Mouse (Mus musculus) spleen, postnatal 4 days (tissue): ENCODE data around the gene Atp6v1g1.

Experiments used
- DNase-seq, 2 experiments: peaks; one replicate each; pipeline ENCODE4 v3.0.0; 2022; ENCODE audit warnings: low spot score in 2 of 2

Gene Atp6v1g1

DNA sequence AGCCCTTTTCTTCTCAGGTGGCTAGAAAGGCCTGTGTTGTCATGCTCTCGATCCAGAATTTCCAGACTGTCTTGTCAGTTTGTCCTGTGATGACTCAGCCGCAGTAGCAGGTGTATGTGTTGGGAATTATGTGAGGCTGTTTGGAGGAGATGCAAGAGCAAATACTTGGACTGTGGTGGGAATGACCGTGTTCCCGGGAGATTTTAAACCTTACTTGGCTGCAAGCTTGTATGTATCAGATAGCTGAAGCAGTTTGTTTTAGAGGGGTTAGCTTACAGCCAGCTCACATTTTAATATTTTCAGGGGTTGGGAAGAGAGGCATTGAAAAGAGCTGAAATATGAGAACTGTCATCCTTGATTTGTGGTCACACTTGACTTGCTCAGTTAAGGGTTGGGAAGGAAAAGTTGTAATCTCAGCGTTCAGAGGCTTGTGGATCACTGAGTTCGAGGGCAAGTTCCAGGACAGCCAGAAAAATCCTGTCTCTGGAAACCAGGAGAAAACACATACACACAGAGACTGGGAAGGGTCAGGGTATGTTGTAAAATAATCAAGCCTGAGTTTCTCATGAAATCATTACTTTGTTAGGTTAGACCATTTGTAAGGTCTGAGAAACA lies 2.0 kb downstream of the Atp6v1g1 start:
- no peak for DNase-seq

DNA sequence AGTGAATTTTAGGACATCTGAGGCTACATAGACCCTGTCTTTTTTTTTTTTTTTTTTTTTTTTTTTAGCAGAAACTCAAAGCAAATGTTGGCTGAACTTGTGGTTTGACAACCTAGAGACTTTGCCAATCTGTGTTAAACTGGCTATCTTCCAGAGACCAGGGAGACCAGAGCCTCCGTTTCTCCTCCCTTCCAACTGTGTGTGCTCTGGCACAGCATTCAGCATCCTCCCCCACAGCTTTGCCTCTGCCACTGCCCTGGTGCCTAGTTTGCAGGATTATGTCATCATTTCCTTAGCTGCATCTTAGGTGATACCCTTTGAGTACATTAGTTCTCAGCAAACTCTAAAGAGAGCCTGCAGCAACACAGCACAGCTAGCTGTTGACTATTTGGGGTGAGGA lies 3.2 kb downstream of the Atp6v1g1 start:
- no peak for DNase-seq

DNA sequence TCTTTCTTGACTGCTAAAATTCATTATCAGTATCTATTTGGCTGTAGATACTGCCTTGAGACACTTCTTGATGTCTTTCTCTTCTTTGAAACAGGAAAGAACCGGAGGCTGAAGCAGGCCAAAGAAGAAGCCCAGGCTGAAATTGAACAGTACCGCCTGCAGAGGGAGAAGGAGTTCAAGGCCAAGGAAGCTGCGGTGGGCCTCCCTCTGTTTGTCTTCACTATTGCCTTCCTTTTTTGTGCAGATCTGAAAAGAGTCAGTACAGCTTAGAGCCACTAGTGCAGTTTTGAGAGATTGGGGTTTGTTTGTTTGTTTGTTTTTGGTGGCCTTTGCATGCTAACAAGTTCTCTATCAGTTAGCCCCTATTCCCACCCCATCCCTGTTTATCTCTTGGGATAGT lies 3.9 kb downstream of the Atp6v1g1 start:
- DNase-seq = no peak

DNA sequence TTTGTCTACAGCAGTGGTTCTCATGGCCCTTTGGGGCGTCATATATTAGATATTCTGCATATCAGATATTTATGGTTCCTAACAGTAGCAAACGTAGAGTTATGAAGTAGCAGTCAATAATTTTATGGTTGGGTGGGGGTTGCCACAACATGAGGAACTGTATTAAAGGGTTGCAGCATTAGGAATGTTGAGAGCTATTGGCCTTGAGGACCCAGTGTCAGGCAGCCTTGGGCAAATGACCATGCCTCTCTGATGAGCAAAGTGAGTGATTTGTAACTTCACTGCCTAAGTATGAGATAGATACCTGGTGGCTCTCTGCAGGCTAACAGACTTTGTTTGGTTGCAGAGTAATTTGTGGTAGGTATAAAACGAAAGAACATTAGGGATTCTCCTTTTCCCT lies 6.3 kb downstream of the Atp6v1g1 start:
- no peak for DNase-seq

DNA sequence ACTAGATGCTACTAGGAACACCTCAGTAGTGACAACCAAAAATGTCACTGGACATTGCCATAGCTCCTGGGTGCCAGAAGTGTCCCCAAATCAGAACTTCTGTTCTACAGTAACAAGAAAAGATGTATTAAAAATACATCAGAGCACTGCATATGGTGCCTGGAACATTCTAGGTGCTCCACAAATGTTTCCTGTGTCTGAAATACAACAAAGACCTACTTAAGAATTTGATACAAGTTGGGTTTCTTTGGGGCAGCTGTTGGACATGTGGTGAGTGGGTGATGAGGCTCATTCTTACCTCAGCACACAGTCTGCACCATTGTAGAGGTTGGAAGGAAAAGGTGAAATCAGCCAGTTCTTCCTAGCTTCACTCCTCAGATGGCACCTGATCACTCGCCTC lies 8.3 kb downstream of the Atp6v1g1 start:
- no peak for DNase-seq

DNA sequence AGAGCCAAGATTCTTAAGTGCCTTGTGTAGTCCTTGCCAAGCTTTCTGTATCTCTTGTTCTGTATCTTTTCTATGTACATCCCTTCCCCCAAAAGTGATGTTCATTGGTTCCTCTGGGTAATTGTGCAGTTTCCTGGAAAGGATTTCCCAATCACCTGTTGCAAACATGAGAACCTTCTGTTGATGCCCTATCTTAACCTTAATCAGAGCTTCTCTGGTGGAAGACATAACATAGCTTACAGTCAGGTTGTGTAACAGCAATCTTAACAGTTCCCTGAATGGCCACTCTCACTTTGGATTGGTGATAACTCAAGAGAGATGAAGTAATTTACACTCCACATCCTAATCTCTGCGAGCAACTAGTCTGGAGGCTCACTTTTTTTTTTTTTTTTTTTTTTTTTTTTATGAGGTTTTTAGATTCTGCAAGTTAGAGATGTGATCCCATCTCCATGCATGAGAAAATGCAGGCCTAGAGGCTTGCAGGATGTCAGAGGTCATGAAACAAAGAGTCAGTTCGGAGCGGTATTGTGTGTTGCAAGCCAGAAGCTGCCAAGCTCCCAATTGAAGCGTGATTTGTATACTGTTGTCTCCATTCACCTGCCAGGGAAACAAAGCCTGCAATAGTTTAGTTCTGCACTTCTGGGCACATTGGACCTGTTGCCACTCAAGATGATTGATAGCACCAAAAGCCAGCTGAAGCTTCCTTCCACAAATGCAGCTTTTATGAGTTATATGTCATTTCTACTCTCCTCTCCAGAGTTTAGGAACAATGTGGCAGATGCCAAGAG lies 9.4 kb downstream of the Atp6v1g1 start:
- DNase-seq = no peak

DNA sequence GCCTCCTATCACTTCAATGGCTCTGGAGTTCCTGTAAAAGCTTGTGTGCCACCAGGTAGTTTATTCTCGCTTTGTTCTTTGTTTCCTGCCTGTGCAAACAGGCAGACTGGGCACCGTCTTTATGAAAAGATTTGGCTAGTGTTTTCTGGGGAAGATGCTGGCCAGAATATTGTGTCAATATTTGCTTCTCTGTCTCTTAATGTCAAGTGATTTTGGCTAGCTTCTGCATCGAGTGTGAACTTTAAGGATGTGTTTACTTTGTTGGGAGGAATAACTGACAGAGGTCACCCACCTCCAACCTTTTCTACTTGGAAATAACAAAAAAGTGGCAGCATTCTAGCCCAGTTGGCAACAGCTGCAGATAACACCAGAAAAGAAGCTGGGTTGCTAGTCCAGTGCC lies 10.0 kb downstream of the Atp6v1g1 start:
- DNase-seq = no peak

DNA sequence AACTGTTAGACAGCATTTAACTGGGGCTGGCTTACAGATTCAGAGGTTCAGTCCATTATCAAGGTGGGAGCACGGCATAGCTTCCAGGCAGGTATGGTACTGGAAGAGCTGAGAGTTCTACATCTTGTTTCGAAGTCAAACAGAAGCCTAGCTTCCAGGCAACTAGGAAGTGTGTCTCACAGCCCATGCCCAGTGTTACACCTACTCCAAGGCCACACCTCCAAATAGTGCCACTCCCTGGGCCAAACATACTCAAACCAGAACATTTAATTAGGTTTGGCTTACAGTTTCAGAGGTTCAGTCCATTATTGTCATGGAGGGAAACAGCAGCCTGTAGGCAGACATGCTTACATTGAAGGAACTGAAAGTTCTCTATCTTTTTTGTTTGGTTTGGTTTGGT lies 10.5 kb downstream of the Atp6v1g1 start:
- no peak for DNase-seq

DNA sequence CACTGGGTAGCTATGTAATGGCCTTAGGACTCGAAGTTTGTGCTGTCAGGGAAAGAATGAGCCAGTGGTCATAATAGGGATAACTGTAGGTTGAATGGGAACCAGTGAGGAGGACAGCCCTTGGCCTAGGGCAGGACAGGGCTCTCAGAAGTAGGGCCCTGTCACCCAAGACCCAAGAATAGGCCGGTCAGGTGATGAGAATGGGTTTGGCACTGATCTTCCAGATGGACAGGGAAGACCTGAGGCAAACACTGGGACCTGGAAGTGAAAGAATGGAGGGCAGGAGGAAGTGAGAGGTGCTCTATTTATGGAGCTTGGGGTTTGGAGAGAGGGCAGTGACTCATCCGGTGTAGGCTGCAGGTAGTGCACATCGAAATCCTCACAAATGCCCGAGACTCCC lies 12.1 kb downstream of the Atp6v1g1 start:
- no peak for DNase-seq

DNA sequence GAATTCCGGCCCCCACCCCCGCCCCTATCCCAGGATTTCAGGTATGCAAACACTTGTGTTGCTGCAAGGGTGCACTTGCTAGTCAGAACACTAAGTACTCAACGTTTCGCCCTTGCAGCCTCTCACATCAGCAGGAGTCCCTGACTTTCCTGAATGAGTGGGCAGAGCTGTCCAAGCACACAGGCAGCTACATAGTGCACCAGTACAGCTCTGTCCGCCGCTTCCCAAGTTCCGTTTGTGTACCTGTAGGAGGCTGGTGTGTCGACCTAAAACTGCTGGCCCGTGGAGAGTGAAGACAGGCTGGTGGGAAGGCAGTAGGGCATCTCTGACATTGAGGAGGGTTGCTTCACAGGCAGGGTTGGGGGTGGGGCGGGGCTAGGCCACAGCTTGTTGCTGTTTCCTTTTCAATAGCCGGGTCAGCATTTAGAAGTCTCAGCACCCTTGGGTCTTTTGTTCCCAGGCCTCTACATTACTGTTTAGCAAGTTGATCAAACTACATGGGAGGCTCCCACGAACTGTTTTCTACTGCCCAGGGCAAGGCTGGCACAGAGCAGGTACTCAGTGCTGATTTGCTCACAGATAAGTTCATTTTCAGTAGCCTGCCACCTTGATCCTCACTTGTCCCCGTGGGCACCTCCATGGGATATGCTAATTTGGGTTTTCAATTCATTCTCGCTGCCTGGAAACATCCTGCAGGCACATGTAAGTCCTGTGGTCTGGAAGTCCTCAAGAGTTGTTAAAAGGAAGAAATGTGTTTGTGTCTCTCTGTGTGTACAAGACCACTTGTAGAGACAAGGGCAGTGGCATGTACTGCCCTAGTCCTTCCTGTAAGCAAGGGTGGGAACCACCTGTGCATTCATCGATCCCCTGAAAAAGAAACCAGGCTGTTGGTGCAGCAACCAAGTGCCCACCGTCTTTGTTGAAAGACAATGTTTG lies 12.8 kb downstream of the Atp6v1g1 start:
- DNase-seq = no peak

DNA sequence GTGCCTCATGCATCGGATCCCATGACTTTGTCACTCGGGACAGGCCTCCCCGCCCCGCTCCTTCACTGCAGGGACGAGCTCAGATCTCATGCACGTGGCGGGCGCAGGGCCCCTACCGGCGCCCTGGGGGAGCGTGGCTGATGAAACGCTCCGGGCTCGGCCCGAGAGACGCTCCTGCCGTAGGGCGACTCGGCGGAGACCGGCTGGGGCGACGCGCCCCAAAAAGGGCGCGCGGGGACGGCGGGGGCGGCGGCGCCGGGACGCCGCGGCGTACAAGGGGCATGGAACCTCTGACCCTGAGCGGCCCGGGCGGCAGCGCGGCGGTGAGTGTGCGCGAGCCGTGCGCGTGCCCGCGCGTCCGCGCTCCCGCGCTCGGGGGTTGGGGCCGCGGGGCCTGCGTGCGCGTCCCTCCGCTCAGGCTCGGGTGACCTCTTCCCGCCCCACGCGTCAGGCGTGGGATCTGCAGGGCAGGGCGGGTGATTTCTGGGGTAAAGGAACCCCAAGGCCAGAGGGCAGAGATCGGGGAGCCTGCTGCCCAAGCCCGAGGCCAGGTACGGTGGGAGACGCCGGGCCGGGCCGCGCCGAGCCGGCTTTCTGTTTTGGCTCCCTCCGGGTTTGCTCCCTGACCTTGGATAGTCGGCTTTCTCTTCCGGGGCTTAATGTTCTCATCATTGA lies 14.0 kb downstream of the Atp6v1g1 start, which contains the start of gene Tmem268:
Gene Tmem268 (plus strand): TSS at position 375 of the 675 bp plus-strand sequence.
- DNase-seq = peak; percentile 72 to 88

DNA sequence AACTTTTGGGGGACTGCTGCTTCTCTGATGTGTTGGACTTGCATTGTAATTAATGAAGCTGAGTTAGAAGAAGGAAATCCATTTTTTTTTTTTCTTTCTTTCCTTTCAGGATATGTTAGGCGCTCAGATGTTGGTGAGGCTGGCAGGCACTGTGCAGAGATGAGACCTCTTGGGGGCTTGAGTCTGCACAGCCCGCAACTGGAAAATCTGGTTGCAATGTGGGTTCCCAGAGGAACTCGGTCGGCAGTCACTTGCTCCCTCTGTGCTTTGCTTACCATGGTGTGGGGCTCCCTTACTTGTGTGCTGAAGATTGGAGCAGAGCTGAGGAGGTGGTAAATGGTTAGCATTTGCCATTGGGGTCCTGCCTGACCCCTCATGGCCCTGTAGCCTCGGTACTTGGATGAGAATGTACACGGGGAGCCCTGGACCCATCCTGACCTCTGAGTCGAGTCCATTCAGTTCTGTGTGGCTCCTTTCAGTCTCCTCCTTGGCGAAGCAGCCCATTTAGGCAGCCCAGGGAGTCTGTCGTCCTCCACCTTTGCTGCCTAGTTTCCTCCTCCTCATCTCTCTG lies 14.6 kb downstream of the Atp6v1g1 start:
- DNase-seq = no peak

DNA sequence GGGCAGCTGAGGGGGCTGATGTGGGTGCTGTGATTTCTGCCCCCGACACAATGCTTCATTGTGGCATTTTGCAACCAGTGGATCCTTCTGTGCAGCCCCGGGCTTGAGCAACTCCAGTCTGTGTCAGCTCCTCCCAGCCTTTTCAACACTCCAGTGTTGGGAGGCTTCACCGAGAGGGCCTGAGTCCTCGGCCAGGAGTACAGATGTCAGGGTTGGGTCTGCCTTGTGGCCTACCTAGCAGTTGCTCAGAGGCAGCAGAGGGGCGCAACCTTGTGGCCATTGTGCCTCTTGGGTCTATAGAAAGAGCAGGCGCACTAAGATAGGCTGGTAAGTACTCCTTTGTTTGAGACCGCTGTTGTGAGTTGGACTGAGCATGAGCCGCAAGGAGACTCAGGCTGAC lies 15.5 kb downstream of the Atp6v1g1 start:
- peak in 1 of 2 experiments; percentile 27 for DNase-seq

DNA sequence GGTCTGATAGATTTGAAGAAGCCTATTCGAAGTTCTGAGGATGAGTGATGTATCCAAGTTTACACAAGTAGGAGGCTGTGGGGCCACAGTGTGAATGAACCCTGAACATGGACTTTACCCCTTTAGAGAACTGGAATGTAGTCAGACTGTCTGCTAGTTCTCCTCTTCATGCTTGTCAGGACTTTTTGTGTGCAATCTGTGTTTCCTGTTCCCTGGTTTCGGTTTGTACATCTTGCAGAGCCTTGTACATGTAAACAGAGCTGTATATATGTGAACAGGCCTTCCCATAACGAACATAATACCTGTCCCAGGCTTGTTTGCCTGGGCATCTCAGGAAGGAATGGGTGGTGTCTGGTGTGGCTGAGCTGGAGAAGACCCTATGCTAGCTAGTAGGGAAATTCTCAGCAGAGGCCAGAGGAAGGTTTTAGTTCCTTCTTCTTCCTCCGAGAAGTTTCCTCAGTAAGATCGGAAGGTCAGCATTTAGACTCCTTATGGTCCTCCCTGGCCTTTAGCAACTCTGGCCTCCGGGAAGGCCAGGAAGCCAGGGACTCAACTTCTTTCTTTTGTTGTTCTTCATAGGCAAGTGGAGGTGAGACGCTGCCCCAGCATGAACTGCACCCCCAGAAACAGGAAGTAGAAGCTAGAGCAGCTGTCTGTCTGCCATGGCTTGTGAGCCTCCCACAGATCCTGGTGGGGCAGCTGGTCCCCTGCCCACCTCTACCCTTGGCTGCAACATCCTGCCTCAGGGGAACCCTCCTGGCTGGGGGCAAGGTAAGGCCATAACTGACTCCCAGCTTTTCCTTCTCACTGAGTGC lies 17.5 kb downstream of the Atp6v1g1 start:
- DNase-seq = peak in 1 of 2 experiments; percentile 31

DNA sequence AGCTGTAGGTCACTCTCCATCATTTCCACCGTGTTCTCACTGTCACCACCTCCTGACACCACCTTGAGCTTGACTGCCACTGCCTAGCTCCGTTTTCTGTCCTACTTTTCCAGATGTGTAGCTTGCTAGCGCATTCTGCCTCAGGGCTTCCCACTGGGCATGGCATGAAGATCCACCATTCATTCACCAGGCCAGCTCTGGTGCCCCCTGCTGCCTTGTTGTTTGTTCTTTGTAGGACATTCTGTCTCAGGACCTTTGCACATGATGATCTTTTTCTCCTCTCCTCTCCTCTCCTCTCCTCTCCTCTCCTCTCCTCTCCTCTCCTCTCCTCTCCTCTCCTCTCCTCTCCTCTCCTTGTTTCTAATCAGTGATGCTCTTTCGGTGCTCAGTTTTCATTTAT lies 18.2 kb downstream of the Atp6v1g1 start:
- DNase-seq = no peak

DNA sequence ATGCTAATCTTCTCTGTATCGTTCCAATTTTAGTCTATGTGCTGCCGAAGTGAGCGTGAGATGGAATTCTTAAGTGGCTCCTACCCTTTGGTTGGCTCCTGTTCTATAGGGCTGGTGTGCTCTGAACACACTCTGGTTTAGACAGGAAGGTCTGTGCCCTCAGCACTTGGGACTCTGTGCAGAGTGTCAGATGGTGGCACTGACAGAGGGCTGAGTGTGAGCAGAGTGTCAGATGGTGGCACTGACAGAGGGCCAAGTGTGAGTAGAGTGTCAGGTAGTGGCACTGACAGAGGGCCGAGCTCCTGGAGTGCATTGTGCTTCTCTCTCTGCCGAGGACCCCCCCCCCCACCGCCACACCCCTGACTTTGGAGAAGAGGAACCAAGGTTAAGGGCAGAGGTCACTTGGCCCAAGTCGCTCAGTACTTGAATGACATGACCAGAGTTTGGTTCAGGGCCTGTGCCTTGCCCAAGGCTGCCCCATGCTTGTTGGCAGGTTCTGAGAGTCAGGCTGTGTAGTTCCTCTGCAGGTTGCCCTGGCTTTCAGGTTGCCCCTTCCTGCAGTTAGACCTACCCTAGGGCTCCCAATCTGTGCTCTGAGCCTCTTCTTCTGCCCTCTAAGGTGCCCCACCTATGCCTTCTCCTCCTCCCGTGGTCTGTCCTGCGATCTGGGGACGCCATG lies 23.3 kb downstream of the Atp6v1g1 start:
- no peak for DNase-seq

DNA sequence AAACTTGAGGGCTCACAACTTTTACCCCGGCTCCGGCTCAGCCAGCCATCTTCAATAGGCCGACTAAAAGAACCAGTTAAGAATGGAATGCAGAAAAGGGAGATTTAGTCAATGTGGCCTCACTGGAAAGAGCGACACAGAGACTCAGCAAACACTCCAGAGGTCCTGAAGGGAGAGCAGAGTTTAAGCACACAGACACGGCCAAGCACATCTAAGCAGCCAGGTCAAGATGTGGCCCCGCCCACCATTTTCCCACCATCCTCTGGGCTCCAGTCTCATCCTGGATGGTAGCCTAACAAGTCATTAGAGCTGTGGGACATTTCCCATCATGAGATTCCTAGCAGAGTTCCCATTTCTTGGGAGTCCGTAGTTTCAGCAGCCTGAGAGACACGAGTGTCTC lies 24.8 kb downstream of the Atp6v1g1 start:
- no peak for DNase-seq

DNA sequence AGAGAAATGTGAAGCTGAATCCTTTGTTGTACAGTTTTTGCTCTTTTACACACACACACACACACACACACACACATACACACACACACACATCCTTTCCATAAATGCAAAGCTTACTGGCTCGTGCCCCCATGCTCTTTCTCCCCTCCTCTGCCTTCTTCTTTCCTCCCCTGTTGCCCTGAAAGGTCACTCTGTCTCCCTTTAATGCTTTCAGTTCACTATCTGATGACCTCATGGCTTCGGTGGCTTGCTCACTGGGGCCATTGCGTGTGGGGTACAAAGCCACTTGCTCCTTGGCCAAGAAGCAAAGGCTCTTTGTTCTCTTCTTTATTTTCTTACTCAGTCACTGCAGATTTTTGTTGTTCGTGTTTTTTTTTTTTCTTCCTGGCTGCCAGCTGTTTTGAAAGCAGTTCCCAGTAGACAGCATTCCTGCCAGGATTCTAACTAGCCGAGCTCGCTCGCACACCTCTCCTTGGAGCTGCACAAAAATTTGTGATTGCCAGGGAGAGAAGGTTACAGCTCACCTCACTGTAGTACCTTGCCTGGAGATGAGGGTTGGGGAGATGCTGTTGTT lies 25.7 kb downstream of the Atp6v1g1 start:
- DNase-seq = no peak

DNA sequence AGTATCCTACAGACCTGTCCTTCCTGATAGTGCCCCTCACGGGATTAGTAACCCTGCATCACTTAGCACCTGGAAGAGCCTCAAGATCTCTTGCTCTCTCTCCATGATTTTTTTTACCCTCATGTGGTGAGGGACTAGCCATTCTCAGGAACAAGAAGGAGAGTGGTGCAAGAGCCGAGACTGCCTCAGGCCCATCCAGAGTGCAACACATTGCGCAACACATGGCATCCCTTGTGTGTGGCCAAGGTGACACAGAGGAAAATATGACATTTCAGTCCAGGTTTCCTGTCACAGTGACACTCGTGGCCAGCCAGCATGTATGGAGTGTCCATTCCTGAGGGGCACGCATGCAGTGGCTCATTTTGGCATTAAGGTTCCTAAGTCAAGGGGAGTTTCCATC lies 28.0 kb downstream of the Atp6v1g1 start:
- no peak for DNase-seq

DNA sequence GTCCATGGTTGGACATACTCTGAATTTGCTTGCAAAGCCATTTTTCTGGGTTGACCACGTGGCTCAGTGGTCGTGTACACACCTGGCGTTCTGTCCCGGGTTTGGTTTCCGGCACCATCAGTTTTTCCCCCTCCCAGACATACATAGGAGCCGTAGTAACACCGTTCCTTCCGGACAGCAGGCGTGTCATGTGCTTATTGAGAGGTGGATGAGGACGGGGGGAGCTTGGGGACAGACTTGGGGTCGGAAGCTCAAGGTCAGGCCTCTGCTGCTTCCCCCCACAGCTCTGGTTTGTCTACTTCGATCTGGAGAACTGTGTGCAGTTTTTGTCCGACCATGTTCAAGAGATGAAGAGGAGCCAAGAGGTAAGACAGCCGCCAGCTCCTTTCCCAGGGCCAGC lies 35.1 kb downstream of the Atp6v1g1 start:
- no peak for DNase-seq
